Mouse (Mus musculus) cerebellum, postnatal 36 days (tissue): ENCODE measurements around the gene Fam89a.

Experiments used
- DNase-seq, 2 experiments: peaks; one replicate each; pipeline ENCODE4 v3.0.0; 2021 to 2022; ENCODE audit warnings: mixed read lengths in 2 of 2

Fam89a gene

GRCm38 (mm10) chr8:124751709-124752173, at the start of gene Fam89a:
Fam89a (minus strand) TSS chr8:124751832.
- DNase-seq, result no peak

GRCm38 (mm10) chr8:124800542-124800941, 48.9 kb upstream of the Fam89a start:
- no peak for DNase-seq

GRCm38 (mm10) chr8:124795781-124796488, 44.3 kb upstream of the Fam89a start:
- no peak for DNase-seq

GRCm38 (mm10) chr8:124794486-124794780, 42.8 kb upstream of the Fam89a start:
- DNase-seq, result peak; percentile 90

- peak; percentile 57 to 65 for DNase-seq
These were observed 42.2 kb upstream of the Fam89a start for GRCm38 (mm10) chr8:124793661-124794485.

GRCm38 (mm10) chr8:124793172-124793651, 41.6 kb upstream of the Fam89a start:
- DNase-seq, result peak; percentile 74 to 78

- peak; percentile 82 to 83 for DNase-seq
These were observed 41.1 kb upstream of the Fam89a start, which contains the start of gene Trim67 for GRCm38 (mm10) chr8:124792708-124793107. Trim67 (plus strand) TSS chr8:124793092.

- peak; percentile 68 to 70 for DNase-seq
These were observed 40.6 kb upstream of the Fam89a start for GRCm38 (mm10) chr8:124792186-124792585.

GRCm38 (mm10) chr8:124791751-124792150, 40.1 kb upstream of the Fam89a start:
- no peak for DNase-seq

- no peak for DNase-seq
These were observed 39.0 kb upstream of the Fam89a start for GRCm38 (mm10) chr8:124790676-124791075.

GRCm38 (mm10) chr8:124784613-124785012, 33.0 kb upstream of the Fam89a start:
- DNase-seq, result peak; percentile 44 to 53

GRCm38 (mm10) chr8:124783228-124783627, 31.6 kb upstream of the Fam89a start:
- DNase-seq, result no peak

- DNase-seq, result no peak
These were observed 30.8 kb upstream of the Fam89a start for GRCm38 (mm10) chr8:124782431-124782830.

GRCm38 (mm10) chr8:124780236-124780635, 28.6 kb upstream of the Fam89a start:
- DNase-seq, result peak; percentile 65 to 74

- DNase-seq, result peak; percentile 86 to 87
These were observed 24.1 kb upstream of the Fam89a start for GRCm38 (mm10) chr8:124775695-124776094.

GRCm38 (mm10) chr8:124772389-124772788, 20.8 kb upstream of the Fam89a start:
- DNase-seq, result no peak

GRCm38 (mm10) chr8:124763061-124763460, 11.4 kb upstream of the Fam89a start:
- DNase-seq, result no peak

GRCm38 (mm10) chr8:124758544-124758943, 6.9 kb upstream of the Fam89a start:
- DNase-seq, result no peak

- DNase-seq, result no peak
These were observed 5.0 kb upstream of the Fam89a start for GRCm38 (mm10) chr8:124756601-124757000.

- DNase-seq, result no peak
These were observed 4.5 kb upstream of the Fam89a start for GRCm38 (mm10) chr8:124756153-124756552.

GRCm38 (mm10) chr8:124755481-124755880, 3.8 kb upstream of the Fam89a start:
- DNase-seq, result no peak

- no peak for DNase-seq
These were observed 3.2 kb upstream of the Fam89a start for GRCm38 (mm10) chr8:124754792-124755190.

GRCm38 (mm10) chr8:124754101-124754791, 2.6 kb upstream of the Fam89a start:
- DNase-seq, result no peak
